Mouse (Mus musculus): ENCODE data around the gene Zfp692.

- TF ChIP-seq CTCF (IDR thresholded peaks at IDR 0.05 in 2 of 3, conservative IDR thresholded peaks at IDR 0.05 in 1 of 3; ENCODE audit: control insufficient read depth in 1 of 3, insufficient read depth in 1 of 3, low read depth in 2 of 3, low read length in 3 of 3, poor library complexity in 1 of 3, severe bottlenecking in 1 of 3) = peak; percentile 49 to 56 (median 51)
- no peak for TF ChIP-seq MEF2A (IDR thresholded peaks at IDR 0.05; ENCODE audit: extremely low read depth, insufficient replicate concordance, low read depth, low read length, poor library complexity, severe bottlenecking)
- no peak for TF ChIP-seq TBP (IDR thresholded peaks at IDR 0.05; ENCODE audit: low read depth, low read length)
These were observed 19.9 kb downstream of the Zfp692 start for GRCm38 (mm10) chr11:58326781-58327180.

All from MEL (cell line).